Mouse (Mus musculus): ENCODE measurements around the gene Ppp3cb.

- TF ChIP-seq POLR2A (IDR thresholded peaks at IDR 0.05; ENCODE audit: insufficient read depth, low read length) (no peak), CTCF (IDR thresholded peaks at IDR 0.05; ENCODE audit: low read depth, low read length) (no peak)
Measured at GRCm38 (mm10) chr14:20451765-20452331, 94.5 kb downstream of the Ppp3cb start, which contains the start of gene Cfap70.

All from ES-Bruce4 (cell line).